Mouse (Mus musculus): ENCODE data around the gene Mrpl53. TPM values are rescaled to one million over a fixed set of nuclear protein-coding genes. Genes with fewer than 3 reads are reported as not detected.

Mrpl53 gene
- total and polyA plus RNA-seq, 3 experiments: 52.2 to 74.0 (median 55.5) TPM

- in situ Hi-C loops (cut with MboI; ENCODE audit: low pct_ligation_motif_present, low pct_unique_long_range_greater_than_20kb, low sequenced_read_pairs): no loop called here
- no peak overlapping the region for H3K9ac ChIP-seq (ENCODE audit: insufficient read depth, low read depth)
- no peaks in the 10 kb centered on the region for H3K9me3 ChIP-seq (replicated peaks; ENCODE audit: low read length)
- DNase-seq (ENCODE audit: extremely low read depth): no peak
- no peaks in the 10 kb centered on the region for H3K79me2 ChIP-seq (replicated peaks; ENCODE audit: control insufficient read depth, extremely low read depth, insufficient read depth, poor library complexity, severe bottlenecking)
- dilution Hi-C loops (cut with MboI; ENCODE audit: extremely low pct_ligation_motif_present, extremely low pct_unique_long_range_greater_than_20kb, low sequenced_read_pairs): no loop called here
- peaks cover 9 to 13% of the 10 kb centered on the region in 2 experiments; a peak in 3 of 4 replicates for H3K4me1 ChIP-seq (ENCODE audit: control insufficient read depth in 1 of 2, insufficient read depth in 2 of 2)
- peaks cover 2% of the 10 kb centered on the region for H3K27me3 ChIP-seq (replicated peaks)
- TF ChIP-seq JUN (IDR thresholded peaks at IDR 0.05; ENCODE audit: insufficient read depth, low read depth, low read length) (no peak), UBTF (IDR thresholded peaks at IDR 0.05; ENCODE audit: low read depth, low read length) (no peak), MAX (IDR thresholded peaks at IDR 0.05; ENCODE audit: low read length) (no peak), TBP (conservative IDR thresholded peaks at IDR 0.05; ENCODE audit: low read depth, low read length) (no peak), SMC3 (IDR thresholded peaks at IDR 0.05; ENCODE audit: low read depth, low read length) (no peak)
- no peak overlapping the region for H3K4me3 ChIP-seq (replicated peaks in 1 of 3; ENCODE audit: low read depth in 2 of 3, low read length in 2 of 3, poor library complexity in 1 of 3)
- no peak overlapping the region for H3K4me2 ChIP-seq (ENCODE audit: insufficient read depth, low read depth, poor library complexity, severe bottlenecking)
- H3K36me3 ChIP-seq (replicated peaks in 1 of 2; ENCODE audit: control insufficient read depth in 1 of 2, insufficient read depth in 1 of 2, low read length in 1 of 2): no peaks in the 10 kb centered on the region
- no peak overlapping the region for H3K27ac ChIP-seq (ENCODE audit: insufficient read depth, low read depth)
Measured at GRCm38 (mm10) chr6:83141636-83142035, 32.8 kb downstream of the Mrpl53 start.

GRCm38 (mm10) chr6:83142211-83142731 is 33.4 kb downstream of the Mrpl53 start:
- no peak overlapping the region for H3K9ac ChIP-seq (ENCODE audit: insufficient read depth, low read depth)
- in situ Hi-C loops (cut with MboI; ENCODE audit: low pct_ligation_motif_present, low pct_unique_long_range_greater_than_20kb, low sequenced_read_pairs): no loop called here

GRCm38 (mm10) chr6:83142886-83143285 is 34.0 kb downstream of the Mrpl53 start:
- H3K9ac ChIP-seq (ENCODE audit: insufficient read depth, low read depth): no peak overlapping the region
- no peak overlapping the region for H3K27ac ChIP-seq (ENCODE audit: insufficient read depth, low read depth)
- H3K4me3 ChIP-seq (replicated peaks in 1 of 3; ENCODE audit: low read depth in 2 of 3, low read length in 2 of 3, poor library complexity in 1 of 3): no peak overlapping the region
- peaks cover 2% of the 10 kb centered on the region for H3K27me3 ChIP-seq (replicated peaks)
- in situ Hi-C loops (cut with MboI; ENCODE audit: low pct_ligation_motif_present, low pct_unique_long_range_greater_than_20kb, low sequenced_read_pairs): no loop called here
- no peak for DNase-seq (ENCODE audit: extremely low read depth)
- H3K4me2 ChIP-seq (ENCODE audit: insufficient read depth, low read depth, poor library complexity, severe bottlenecking): no peak overlapping the region
- TF ChIP-seq SIN3A (IDR thresholded peaks at IDR 0.05; ENCODE audit: low read length): no peak
- no peak for TF ChIP-seq USF1 (IDR thresholded peaks at IDR 0.05; ENCODE audit: low read depth, low read length)
- TF ChIP-seq CHD1 (IDR thresholded peaks at IDR 0.05; ENCODE audit: low read depth, low read length): no peak
- TF ChIP-seq POLR2AphosphoS2 (IDR thresholded peaks at IDR 0.05; ENCODE audit: low read depth, low read length): no peak
- no peak for TF ChIP-seq SMC3 (IDR thresholded peaks at IDR 0.05; ENCODE audit: low read depth, low read length)
- TF ChIP-seq JUND (conservative IDR thresholded peaks at IDR 0.05; ENCODE audit: low read depth, low read length): no peak
- no peak for TF ChIP-seq EP300 (IDR thresholded peaks at IDR 0.05; ENCODE audit: low read length)
- TF ChIP-seq UBTF (IDR thresholded peaks at IDR 0.05; ENCODE audit: low read depth, low read length): no peak
- TF ChIP-seq MXI1 (IDR thresholded peaks at IDR 0.05; ENCODE audit: low read depth, low read length): no peak
- no peak for TF ChIP-seq PAX5 (IDR thresholded peaks at IDR 0.05; ENCODE audit: low read length)
- TF ChIP-seq GABPA (IDR thresholded peaks at IDR 0.05; ENCODE audit: insufficient replicate concordance, low read depth, low read length): no peak
- TF ChIP-seq E2F4 (IDR thresholded peaks at IDR 0.05; ENCODE audit: insufficient replicate concordance, low read depth, low read length): no peak
- TF ChIP-seq TCF12 (IDR thresholded peaks at IDR 0.05; ENCODE audit: low read depth, low read length): no peak
- TF ChIP-seq RCOR1 (conservative IDR thresholded peaks at IDR 0.05; ENCODE audit: low read depth, low read length): no peak
- TF ChIP-seq CTCF (conservative IDR thresholded peaks at IDR 0.05 in 1 of 2, IDR thresholded peaks at IDR 0.05 in 1 of 2; ENCODE audit: low read depth in 2 of 2, low read length in 2 of 2): no peak
- no peak for TF ChIP-seq POLR2A (IDR thresholded peaks at IDR 0.05; ENCODE audit: low read depth, low read length)
- no peaks in the 10 kb centered on the region for H3K9me3 ChIP-seq (replicated peaks; ENCODE audit: low read length)
- peaks cover 4 to 11% of the 10 kb centered on the region in 2 experiments; a peak in 3 of 4 replicates for H3K4me1 ChIP-seq (ENCODE audit: control insufficient read depth in 1 of 2, insufficient read depth in 2 of 2)
- H3K79me2 ChIP-seq (replicated peaks; ENCODE audit: control insufficient read depth, extremely low read depth, insufficient read depth, poor library complexity, severe bottlenecking): no peaks in the 10 kb centered on the region
- dilution Hi-C loops (cut with MboI; ENCODE audit: extremely low pct_ligation_motif_present, extremely low pct_unique_long_range_greater_than_20kb, low sequenced_read_pairs): no loop called here
- H3K36me3 ChIP-seq (replicated peaks in 1 of 2; ENCODE audit: control insufficient read depth in 1 of 2, insufficient read depth in 1 of 2, low read length in 1 of 2): no peaks in the 10 kb centered on the region

More at GRCm38 (mm10) chr6:83142211-83142731, 33.4 kb downstream of the Mrpl53 start:
- peaks cover 2% of the 10 kb centered on the region for H3K27me3 ChIP-seq (replicated peaks)
- H3K9me3 ChIP-seq (replicated peaks; ENCODE audit: low read length): no peaks in the 10 kb centered on the region
- no peak for DNase-seq (ENCODE audit: extremely low read depth)
- H3K4me2 ChIP-seq (ENCODE audit: insufficient read depth, low read depth, poor library complexity, severe bottlenecking): no peak overlapping the region
- dilution Hi-C loops (cut with MboI; ENCODE audit: extremely low pct_ligation_motif_present, extremely low pct_unique_long_range_greater_than_20kb, low sequenced_read_pairs): no loop called here
- no peak for TF ChIP-seq CHD1 (IDR thresholded peaks at IDR 0.05; ENCODE audit: low read depth, low read length)
- no peak overlapping the region for H3K4me3 ChIP-seq (replicated peaks in 1 of 3; ENCODE audit: low read depth in 2 of 3, low read length in 2 of 3, poor library complexity in 1 of 3)
- peaks cover 9 to 14% of the 10 kb centered on the region in 2 experiments; a peak in 3 of 4 replicates for H3K4me1 ChIP-seq (ENCODE audit: control insufficient read depth in 1 of 2, insufficient read depth in 2 of 2)
- no peaks in the 10 kb centered on the region for H3K36me3 ChIP-seq (replicated peaks in 1 of 2; ENCODE audit: control insufficient read depth in 1 of 2, insufficient read depth in 1 of 2, low read length in 1 of 2)
- no peak overlapping the region for H3K27ac ChIP-seq (ENCODE audit: insufficient read depth, low read depth)
- H3K79me2 ChIP-seq (replicated peaks; ENCODE audit: control insufficient read depth, extremely low read depth, insufficient read depth, poor library complexity, severe bottlenecking): no peaks in the 10 kb centered on the region

Data from CH12.LX (cell line).